Mouse (Mus musculus): ENCODE measurements at regions not wholly inside any gene's neighbourhood (a gene's known extent, or its start where the extent isn't known, plus 50 kb on each side); places are given as distances from the start of the nearest gene placed in this dataset.

GRCm38 (mm10) chr10:118001501-118001900 is 140.1 kb upstream of the Mdm1 start:
- TF ChIP-seq CTCF (IDR thresholded peaks at IDR 0.05; ENCODE audit: extremely low read depth, insufficient read depth, low read length) (no peak), POLR2A (IDR thresholded peaks at IDR 0.05; ENCODE audit: extremely low read depth, insufficient read depth, low read length) (no peak)
